Mouse (Mus musculus) CH12.LX (cell line): ENCODE data around the gene Copa.

Source experiments
- CHD1 ChIP-seq: IDR thresholded peaks from 2 replicates; pipeline ENCODE4 v1.6.1; 2012; ENCODE audit warnings: low read depth, low read length, improper control_type of control experiment, inconsistent platforms
- CTCF ChIP-seq, 2 experiments: IDR thresholded peaks in 1 of 2; conservative IDR thresholded peaks in 1 of 2; 2 replicates each; pipeline ENCODE4 v1.5.1; 2011 to 2012; ENCODE audit warnings: low read depth in 2 of 2, low read length in 2 of 2, improper control_type of control experiment in 1 of 2, inconsistent platforms in 1 of 2, mild to moderate bottlenecking in 1 of 2, moderate library complexity in 1 of 2
- EP300 ChIP-seq: IDR thresholded peaks from 2 replicates; pipeline ENCODE4 v1.6.1; 2011; ENCODE audit warnings: low read length, improper control_type of control experiment
- JUN ChIP-seq: IDR thresholded peaks from 2 replicates; pipeline ENCODE4 v1.6.1; 2011; ENCODE audit warnings: low read depth, mild to moderate bottlenecking, low read length, improper control_type of control experiment, moderate library complexity; ENCODE audit not compliant: insufficient read depth
- POLR2A ChIP-seq: IDR thresholded peaks from 2 replicates; pipeline ENCODE4 v1.6.1; 2011; ENCODE audit warnings: low read depth, mild to moderate bottlenecking, improper control_type of control experiment, low read length
- POLR2AphosphoS2 ChIP-seq: IDR thresholded peaks from 2 replicates; pipeline ENCODE4 v1.6.1; 2011; ENCODE audit warnings: low read depth, low read length, improper control_type of control experiment
- SMC3 ChIP-seq: IDR thresholded peaks from 2 replicates; pipeline ENCODE4 v1.6.1; 2011; ENCODE audit warnings: low read depth, low read length, improper control_type of control experiment
- USF1 ChIP-seq: IDR thresholded peaks from 2 replicates; pipeline ENCODE4 v1.6.1; 2014; ENCODE audit warnings: low read depth, mild to moderate bottlenecking, inconsistent platforms, low read length, improper control_type of control experiment
- ZC3H11A ChIP-seq: IDR thresholded peaks from 2 replicates; pipeline ENCODE4 v1.6.1; 2012; ENCODE audit warnings: low read depth, mild to moderate bottlenecking, inconsistent platforms, low read length, improper control_type of control experiment
- ZMIZ1 ChIP-seq: IDR thresholded peaks from 2 replicates; pipeline ENCODE4 v1.6.1; 2012; ENCODE audit warnings: low read depth, mild to moderate bottlenecking, inconsistent platforms, low read length, improper control_type of control experiment

DNA sequence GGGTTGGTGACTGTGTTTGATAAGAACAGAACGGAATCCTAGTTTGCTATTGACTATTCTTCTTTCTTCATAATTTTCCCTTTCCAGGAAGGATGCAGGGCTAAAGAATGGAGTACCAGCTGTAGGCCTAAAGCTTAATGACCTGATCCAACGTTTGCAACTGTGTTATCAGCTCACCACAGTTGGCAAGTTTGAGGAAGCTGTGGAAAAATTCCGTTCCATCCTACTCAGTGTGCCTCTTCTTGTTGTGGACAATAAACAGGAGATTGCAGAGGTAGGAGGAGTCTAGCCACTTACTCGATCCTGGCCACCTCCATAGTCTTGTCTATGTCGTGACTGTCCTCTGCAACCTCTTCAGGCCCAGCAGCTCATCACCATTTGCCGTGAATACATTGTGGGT, 36.8 kb downstream of the Copa start:
- no peak for TF ChIP-seq EP300
- TF ChIP-seq CTCF (conservative IDR thresholded peaks at IDR 0.05 in 1 of 2, IDR thresholded peaks at IDR 0.05 in 1 of 2; ENCODE audit: low read depth in 2 of 2, low read length in 2 of 2), result no peak
- TF ChIP-seq POLR2A, result no peak
- no peak for TF ChIP-seq POLR2AphosphoS2
- TF ChIP-seq JUN, result no peak
- TF ChIP-seq ZMIZ1, result no peak
- no peak for TF ChIP-seq ZC3H11A
- TF ChIP-seq CHD1, result no peak
- TF ChIP-seq USF1, result no peak
- no peak for TF ChIP-seq SMC3
